Mouse (Mus musculus) myocyte (in vitro differentiated cells): Measurements from ENCODE around the gene Camk1d.

Experiments used
- E2F4 ChIP-seq: IDR thresholded peaks from one replicate; pipeline ENCODE4 v1.6.1; 2011; ENCODE audit warnings: mild to moderate bottlenecking, control low read depth, moderate library complexity; ENCODE audit not compliant: insufficient read depth
- MAX ChIP-seq: IDR thresholded peaks from one replicate; pipeline ENCODE4 v1.6.1; 2011; ENCODE audit warnings: low read depth, mild to moderate bottlenecking, control low read depth
- MYOG ChIP-seq, 3 experiments: IDR thresholded peaks; one replicate each; pipeline ENCODE4 v1.6.1; 2011; ENCODE audit warnings: control low read depth in 2 of 3, low read depth in 2 of 3, mild to moderate bottlenecking in 2 of 3; ENCODE audit not compliant: insufficient read length in 2 of 3, control insufficient read depth in 1 of 3, insufficient read depth in 1 of 3
- POLR2A ChIP-seq: IDR thresholded peaks from one replicate; pipeline ENCODE4 v1.6.1; 2011; ENCODE audit warnings: low read depth, mild to moderate bottlenecking, control low read depth, moderate library complexity; ENCODE audit not compliant: insufficient read length
- POLR2AphosphoS2 ChIP-seq: IDR thresholded peaks from one replicate; pipeline ENCODE4 v1.6.1; 2011; ENCODE audit warnings: low read depth, control low read depth; ENCODE audit not compliant: insufficient read length
- TCF12 ChIP-seq: IDR thresholded peaks from one replicate; pipeline ENCODE4 v1.6.1; 2011; ENCODE audit warnings: mild to moderate bottlenecking, control low read depth; ENCODE audit not compliant: poor library complexity, insufficient read depth, severe bottlenecking

GRCm38 (mm10) chr2:5286189-5287043 lies 427.9 kb downstream of the Camk1d start:
- TF ChIP-seq POLR2A: no peak
- no peak for TF ChIP-seq POLR2AphosphoS2
- TF ChIP-seq MYOG (IDR thresholded peaks at IDR 0.05; ENCODE audit: control insufficient read depth in 1 of 3, insufficient read depth in 1 of 3, insufficient read length in 2 of 3, low read depth in 2 of 3): no peak
- TF ChIP-seq TCF12: no peak
- no peak for TF ChIP-seq MAX
- no peak for TF ChIP-seq E2F4
